Mouse (Mus musculus): Measurements from ENCODE around the gene Ms4a2.

Ms4a2 gene

DNA sequence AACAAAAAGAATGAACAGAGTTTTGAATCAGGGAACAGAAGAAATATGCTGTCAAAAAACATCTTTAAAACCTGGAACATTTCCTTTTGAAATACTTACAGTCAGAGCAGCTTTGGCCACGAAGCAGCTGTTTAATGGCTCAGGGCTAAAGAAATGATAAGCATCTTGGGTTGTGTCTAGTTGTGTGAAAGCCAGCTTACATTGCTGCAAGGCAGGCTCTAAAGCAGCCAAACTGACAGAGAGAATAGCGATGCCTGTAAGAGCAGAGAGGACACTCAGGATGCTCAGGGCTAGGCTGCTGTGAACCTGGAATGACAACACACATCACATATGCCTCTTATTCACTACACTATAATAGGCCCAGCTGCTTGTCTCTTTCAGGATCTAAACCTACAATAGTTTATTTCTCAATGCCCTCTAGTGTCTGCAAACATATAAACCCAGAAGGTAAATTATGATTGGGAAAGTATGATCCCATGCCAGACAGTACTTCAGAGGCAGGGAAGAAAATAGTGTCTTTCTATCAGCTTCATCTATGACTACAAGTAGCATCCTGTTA is 33.5 kb downstream of the Ms4a2 start:
- no peak for DNase-seq (ENCODE audit: low spot score in 2 of 2)

DNA sequence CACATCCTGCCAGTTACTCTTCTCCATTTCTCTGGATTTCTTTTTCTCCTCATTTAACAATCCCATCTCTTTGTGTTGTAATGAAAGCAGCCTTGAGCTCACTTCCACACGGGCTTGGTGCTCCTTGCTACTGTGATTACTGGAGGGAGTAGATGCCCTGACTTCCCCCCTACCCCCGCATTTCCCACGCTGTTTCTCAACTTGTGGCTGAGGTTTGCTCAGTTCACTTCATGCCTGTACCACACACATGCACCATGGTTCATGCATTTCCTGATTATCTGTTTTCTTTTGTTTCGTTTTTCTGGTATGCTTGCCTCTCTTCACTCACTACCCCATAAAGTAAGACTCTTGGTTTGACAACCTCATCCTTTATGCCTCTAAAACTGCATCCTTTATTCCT is 34.3 kb downstream of the Ms4a2 start:
- DNase-seq (ENCODE audit: low spot score in 2 of 2) = no peak

DNA sequence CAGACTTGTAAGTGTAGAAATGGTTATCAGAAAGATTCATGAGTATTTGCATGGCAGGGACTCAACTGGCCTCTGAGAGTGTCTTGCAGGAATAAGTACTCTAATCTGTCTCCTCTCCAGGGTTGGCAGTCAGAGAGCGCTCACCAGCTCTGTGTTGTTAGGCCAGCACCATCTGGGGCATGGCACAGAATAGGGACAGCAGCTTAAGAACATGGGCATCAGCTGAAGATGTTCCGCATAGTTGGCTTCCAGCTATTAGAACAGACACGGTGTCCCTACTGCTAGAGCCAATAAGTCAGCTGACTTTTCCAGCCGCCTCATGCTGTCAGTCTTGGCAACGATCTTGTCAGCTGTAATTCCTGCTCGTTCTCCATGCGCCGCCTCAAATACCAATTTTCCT is 48.6 kb downstream of the Ms4a2 start:
- no peak for DNase-seq (ENCODE audit: low spot score in 2 of 2)
